Mouse (Mus musculus) left cerebral cortex, adult 9 months (tissue): ENCODE measurements around the gene Fkbp10.

Experiments
- DNase-seq, 2 experiments: peaks; one replicate each; pipeline ENCODE4 v3.0.0; 2022; ENCODE audit warnings: low spot score in 2 of 2

Fkbp10 gene

DNA sequence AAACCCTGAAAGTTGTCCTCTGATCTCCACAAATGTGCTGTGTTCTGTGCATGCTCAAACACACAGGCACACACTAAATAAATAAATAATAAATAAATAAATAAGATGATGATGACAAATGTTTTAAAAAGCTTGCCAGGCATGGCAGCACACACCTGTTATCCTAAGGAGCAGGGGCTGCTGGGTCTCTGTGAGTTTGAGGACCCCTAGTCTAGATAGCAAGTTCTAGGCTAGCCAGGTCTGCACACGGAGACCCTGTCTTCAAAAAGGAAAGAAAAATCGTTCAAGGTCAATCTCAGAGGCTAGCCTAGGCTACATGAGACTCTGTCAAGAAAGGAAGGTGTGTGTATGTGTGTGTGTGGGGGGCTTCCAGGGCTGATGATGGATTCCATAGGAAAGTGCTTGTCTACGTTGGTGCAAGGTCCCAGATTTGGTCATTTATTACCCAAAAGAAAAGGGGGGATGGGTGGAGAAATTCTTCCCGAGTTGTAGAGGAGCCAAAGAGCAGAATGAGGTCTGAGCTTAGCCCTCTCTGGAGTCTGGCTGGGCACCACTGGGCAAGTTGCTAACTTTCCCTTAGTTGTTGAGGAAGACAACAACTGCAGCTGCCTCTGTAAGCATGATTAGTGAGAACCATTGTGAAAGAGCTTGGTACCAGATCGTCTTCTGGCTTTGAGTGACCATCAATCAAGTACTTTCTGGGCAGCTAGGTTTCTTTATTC is 21.0 kb upstream of the Fkbp10 start:
- no peak for DNase-seq

DNA sequence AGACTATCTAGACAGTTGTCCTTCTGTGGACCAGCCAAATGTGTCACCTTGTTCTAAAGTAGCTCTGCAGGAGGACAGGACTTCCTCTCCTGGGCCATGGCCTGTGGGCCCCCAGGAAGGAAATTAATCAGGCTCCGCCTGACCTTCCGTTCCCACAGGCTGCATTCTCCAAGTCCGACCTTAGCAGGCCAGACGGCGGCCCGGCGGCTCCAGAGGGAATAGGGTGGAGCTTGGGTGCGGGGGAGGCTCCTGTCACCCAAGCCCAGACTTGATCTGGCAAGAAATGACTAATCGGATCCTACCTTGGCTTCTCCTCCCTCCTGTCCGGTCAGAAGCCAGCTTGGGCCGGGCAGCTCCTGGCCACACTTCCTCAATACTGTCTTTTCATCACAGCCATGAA is 20.3 kb upstream of the Fkbp10 start:
- no peak for DNase-seq

DNA sequence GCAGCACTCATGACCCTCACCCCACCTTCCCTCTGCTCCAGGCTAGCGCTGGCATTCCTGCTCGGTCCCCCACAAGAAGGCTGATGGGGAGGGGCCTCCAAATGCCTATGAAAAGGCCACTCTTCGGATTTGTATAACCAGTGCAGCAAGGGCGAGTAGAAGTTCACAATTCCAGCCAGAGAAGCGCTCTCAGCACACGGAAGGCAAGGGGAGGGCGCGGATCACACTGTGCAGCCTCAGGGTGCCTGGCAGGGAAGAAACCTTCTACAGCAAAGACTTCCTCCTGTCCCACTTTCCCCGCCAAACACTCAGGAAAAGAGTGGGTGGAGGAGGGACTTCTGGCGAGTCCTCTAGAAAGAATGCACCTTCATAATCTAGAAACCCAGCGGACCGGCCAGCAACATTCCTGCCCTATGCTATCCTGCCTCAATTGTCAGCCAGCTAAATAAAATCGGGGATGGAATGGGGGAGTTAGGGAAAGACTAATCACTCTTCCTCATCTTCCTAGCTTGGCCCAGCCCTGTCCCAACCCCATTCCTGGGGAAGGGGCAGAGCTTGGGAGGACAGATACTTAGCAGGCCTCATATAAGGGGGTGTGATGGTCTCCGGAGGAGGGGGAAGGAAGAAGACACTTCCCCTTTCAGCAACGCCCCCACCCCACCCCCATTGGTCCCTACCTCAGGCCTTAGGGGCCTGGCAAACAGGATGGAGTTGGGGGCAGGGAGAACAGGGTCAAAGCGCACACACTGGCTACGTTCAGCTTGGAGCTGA is 19.5 kb upstream of the Fkbp10 start:
- peak in 1 of 2 experiments; percentile 29 for DNase-seq

DNA sequence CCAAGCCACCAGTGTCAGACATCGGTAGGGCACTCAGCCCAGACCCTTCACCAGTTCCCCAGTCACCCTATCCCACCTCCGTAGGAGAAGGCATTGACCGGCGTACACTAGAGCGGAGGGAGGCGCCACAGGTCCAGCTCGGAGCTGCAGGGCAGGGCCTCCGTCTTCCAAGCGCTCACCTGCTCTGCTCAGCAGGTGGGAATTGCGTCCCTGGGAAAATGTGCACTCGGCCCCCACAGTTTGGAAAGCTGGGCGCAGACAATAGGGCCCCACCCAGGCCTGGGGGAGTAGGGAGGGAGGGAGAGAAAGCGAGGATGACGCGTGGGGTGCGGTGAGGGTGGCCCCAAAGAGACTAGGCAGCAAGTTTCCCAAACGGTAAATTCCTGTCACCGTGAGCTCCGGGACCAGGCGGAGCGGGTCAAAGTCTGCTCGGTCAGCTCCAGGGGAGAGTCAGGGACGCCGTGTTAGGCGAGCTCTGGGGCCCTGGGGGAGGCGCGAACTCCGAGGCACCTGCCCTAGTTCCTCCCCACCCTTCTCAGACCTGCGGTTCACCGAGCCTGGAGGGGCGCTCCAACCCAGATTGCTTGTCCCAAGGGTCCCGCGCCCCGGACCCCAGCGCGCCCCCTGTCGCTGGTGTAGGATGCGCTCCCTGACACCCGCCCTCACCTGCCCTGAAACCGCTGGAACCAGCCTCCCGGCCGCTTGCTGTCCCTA is 18.5 kb upstream of the Fkbp10 start:
- DNase-seq: no peak

DNA sequence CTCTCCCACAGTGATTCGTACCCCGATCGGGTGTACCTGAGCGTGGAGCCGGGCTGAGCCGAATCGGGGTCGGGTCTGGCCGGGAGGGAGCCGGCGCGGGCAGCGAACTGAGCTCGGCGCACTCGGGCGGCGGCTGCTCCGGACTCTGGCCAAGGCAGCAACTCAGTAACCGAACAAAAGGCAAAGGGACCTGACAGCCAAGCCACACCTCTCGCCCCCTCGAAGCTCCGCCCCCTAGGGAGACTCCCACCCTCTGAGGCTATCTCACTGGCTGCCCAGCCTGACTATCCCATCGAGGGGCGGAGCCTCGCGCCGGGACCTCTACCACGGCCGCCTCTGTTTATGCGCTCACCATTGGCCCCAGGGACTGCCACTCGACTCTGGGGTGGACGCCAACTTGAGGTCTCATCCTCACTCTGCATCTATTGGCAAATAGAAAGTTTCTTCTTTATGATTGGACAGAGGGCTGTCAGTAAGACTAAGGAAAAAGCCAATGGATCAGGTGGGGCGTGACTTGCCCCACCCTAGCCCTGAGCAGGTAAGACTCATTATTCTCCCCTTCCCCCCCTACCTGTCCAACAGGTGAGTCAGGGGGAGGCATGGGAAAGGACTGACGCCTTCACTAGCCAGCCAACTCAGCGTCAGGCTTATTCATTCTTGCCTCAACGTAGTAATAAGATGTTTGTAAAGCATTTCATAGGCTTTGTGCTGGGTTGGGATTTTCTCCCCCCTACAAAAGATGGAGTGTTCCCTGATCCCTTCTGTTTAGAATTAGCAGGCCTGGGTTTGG is 17.7 kb upstream of the Fkbp10 start, which contains the start of gene Jup:
Gene Jup, minus strand, starts transcription at position 164 of the 790 bp plus-strand sequence.
- peak; percentile 99 to 100 for DNase-seq

DNA sequence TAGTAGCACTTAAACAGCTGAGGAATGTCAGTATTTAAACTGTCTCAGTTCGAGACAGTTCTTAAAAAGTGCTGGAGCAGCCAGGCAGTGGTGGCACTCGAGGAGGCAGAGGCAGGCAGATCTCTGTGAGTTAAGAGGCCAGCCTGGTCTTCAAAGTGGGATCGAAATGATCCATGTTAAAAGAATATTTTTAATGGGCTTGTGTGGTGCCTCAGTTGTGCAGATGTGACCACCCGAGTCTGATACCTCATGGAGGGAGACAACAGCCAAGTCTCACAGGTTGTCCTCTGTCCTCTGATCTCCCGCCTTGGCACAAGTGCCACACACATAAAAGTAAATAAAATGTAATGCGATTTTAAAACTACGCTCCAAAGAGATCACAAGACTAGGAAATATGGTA is 17.0 kb upstream of the Fkbp10 start:
- DNase-seq: no peak

DNA sequence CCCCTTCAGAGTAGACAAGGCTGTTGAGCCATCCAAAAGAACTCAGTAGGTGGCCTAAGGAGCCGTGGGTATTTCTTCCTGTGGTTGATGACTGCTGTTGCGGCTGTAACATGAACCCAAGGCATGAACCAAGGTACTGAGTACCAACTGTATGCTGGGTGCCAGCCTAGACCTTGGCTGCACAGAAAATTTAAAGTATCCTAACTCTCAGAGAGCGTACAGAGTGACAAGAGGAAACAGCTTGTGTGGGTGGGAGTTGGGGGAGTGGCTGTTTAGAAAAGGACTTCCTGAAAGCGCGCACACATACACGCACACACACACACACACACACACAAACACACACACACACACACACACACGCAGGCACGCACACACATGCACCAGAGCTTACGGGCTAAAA is 16.2 kb upstream of the Fkbp10 start:
- DNase-seq: no peak

DNA sequence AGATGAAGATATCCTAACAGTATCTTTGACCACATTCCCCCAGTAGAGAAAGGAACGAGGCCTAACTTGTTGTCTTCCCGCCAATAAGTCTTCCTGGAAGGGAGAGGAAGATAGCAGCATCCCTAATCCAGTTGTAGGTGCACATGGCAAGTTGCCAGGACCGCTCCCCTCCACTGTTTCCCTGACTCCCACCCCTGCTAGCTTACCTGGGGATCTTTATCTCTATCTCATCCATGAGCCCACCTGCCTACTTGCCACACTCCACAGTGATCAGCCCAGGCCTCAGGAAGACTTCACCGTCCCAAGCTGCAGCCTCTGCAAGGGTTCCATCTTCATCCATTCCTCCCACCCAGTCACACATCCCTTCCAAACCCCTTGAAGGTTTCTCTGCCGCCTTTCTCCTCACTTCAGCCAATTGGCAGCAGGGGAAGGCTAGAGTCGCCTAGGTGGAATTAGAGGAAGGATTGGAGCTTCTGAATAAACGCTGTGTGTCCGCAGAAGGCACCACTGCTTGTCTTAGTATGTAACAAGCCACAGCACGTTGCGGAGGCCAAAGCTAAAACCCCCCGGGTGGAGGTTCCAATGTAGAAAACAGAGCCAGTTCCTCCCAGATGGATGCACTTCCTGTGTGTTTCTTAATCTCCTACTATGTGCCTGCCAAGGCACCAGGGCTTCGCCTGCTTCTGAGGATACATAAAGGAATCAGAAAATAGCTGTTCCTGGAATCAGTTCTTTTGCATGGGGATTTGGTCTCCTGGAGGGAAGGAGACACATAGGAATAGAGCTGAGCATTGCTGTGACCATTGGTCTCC is 15.6 kb upstream of the Fkbp10 start:
- no peak for DNase-seq

DNA sequence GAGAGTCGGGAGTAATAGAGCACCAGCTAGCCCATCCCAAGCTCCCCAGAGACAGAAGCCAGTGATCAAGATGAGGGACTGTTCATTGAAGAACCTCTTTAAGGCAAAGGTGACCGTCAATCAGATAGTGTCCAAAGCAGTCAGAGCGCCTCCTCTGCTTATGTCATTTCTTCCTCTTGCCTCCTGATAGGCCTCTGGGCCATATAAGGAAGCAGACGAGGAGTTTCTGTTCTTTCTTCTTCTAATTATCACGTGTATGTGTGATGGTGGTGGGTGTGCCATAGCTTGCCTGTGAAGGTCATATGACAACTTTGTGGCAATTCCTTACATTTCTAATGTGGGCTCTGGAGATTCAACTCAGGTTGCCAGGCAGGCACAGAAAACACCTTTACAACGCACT is 14.7 kb upstream of the Fkbp10 start:
- no peak for DNase-seq

DNA sequence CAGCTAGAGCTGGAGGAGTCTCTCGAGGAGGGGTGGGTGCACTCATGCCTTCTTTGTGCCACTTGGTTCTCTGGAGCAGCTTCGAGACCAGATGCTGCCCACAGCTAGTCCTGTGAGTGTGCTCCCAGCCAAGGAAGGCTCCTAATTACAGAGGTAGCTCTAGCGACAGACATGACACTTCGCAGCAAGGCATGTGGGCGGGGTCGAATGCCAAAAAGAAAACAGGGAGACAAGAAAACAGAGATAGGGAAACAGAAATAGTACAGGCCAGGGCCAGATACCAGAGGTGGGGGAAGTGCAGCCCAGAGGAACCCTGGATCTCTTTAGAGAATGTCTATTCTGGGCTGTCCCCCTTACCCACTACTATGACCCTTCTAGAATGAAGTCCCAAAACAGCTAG is 13.3 kb upstream of the Fkbp10 start:
- no peak for DNase-seq

DNA sequence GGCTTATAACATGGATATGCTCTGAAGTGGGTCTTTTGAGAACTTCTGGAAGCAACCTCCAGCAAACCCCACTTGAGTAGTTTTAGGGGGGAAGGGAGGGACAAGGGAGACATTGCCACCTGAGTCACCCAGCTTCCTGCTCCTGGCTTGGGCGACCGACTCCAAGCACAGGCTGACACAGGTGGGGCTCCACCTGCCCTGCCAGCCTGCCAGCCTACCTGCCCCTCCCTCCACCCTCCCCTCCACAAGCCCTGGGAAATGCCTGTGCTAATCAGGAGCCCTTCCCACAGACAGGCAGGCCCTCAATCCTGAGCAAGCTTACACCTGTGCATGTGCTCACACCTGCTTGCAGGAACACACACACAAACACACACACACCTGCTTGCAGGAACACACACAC is 12.8 kb upstream of the Fkbp10 start:
- DNase-seq: no peak

DNA sequence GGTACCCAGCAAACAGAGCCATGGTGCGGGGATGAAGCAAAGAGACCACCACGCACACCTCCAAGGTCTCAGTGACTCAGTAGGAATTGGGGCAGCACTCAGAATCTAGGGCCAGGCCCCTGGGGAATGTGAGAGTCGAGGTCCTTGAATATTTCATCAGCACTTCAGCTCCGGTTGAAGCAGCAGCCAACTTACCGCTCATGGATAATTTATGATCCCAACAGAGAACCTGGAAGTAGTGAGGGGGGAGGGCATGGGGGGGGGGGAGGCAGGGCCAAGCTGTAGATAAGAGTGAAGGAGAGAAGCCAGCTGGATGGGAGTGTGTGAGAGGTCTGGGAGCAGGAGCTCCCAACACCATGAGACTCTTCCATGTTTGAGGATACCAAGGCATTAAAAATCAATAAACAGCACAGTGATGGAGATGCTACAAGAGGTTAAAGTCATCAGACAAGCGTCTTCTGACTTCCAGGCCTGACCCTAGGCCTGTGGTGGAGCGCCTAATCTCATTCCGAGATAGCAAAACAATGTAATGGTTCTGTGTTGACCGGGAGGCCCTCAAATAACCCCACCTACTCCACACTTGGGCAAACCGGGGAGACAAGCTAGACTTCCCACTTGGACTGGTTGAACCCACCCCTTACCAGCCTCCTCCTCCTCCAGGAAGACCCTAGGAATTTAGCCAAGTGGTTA is 11.9 kb upstream of the Fkbp10 start:
- no peak for DNase-seq

DNA sequence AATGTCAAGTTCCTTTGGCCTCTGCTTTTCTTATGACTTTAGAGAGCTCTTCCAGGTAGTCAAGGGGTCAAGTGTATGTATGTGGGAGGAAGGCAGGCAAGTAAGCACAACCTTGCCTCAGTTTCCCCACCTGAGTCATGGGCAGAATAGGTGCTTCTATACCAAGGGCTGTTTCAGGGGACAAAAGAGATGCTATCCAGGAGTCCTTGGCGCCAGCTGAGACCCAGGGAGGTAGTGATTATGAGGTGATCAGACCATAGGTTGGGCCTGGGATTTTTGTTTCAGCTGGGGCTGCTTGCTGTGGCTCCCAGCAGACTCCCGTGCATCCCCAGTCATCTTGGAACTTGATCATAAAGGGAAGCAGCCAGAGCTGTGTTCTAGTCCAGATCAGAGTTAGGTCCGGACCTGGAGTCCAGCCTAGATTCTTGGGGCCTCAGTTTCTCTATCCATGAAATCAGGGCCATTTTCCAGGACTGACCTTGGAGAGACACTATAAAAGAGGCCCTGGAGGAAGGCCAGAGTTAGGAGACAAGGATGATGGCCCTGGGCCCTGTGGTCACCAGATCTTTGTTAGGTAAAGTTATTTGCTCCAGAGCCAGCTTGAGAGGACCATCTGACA is 10.9 kb upstream of the Fkbp10 start:
- DNase-seq: no peak

DNA sequence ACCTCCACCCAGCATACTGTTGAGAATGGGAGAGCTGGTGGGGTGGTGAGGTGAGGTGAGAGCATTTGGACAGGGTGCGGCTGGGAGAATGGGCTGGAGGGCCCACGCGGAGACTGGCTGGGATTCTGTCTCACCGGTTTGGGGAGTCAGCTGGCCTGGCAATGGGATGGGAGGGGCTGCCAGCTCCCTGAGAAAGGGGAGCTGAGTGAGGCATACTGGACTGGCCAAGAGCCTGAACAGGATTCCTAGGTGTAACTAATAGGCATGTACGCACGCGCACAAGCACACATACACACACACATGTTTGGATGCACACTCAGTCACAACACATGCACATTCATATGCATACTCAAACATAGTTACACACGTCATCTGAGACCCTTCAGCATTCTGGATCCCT is 9.2 kb upstream of the Fkbp10 start:
- DNase-seq: no peak

DNA sequence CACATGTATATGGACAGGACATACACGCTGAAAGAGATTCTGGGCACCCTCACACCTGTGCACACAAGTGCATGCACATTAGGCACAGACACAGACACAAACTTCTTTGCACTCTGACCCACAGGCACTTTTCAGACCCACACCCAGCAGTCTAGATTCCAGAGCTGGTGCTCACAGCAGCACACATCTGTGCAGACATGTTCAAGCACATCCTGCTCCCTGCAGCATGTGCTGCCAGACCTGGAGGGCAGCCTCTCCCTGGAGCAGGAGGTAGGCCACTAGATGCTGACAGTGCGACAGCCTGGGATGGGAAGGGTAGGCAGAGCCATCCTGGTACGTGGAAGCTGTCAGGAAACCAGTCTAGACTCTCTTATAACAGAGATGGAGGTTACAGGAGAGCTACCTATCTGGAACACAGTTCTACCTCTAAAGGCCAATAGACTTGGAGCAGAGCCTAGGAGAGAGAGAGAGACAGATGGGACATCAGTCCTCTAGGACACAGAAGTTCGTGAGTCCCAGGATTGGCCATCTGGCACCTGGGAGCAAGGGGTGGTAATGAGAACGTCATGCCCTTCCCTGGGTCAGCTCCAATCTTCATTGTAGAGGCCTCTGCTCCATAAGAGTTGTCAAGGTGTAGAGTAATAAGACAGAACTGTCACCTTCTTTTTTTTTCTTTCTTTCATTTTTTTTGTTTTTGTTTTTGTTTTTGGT is 8.3 kb upstream of the Fkbp10 start:
- DNase-seq: no peak

DNA sequence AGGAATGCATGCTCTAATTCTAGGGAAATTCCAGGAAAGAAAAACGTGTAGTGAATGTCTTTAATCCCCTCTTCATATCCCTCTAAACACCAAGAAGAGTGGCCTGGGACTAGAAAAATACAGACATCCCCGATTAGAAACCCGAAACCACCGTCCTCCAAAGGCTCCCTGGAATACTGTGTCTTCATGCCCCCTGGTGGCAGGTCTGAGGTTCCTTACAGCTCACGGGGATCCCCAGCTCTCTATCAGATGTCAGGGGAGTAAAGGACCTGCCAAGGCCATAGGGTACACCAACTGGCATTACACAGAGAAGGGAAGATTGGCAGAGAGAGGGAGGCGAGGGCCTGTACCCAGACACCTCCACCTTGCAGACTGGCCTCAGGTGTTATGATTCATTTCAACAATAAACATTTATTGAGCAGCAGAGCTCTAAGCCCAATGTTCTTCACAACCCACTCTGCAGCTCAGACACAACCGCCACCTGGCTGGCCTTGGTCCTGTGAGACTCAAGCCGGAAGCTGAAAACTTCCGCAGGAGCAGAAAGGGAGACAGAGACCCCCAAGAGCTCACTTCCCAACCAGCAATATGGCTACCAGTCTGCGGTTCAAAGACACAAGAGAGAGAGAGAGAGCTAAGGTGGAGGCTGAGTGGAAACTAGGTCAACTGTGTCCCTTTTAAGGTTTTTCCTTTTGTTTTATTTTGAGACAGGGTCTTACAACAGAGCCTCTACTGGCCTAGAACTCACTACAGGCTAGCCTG is 7.2 kb upstream of the Fkbp10 start:
- DNase-seq: peak in 1 of 2 experiments; percentile 74

DNA sequence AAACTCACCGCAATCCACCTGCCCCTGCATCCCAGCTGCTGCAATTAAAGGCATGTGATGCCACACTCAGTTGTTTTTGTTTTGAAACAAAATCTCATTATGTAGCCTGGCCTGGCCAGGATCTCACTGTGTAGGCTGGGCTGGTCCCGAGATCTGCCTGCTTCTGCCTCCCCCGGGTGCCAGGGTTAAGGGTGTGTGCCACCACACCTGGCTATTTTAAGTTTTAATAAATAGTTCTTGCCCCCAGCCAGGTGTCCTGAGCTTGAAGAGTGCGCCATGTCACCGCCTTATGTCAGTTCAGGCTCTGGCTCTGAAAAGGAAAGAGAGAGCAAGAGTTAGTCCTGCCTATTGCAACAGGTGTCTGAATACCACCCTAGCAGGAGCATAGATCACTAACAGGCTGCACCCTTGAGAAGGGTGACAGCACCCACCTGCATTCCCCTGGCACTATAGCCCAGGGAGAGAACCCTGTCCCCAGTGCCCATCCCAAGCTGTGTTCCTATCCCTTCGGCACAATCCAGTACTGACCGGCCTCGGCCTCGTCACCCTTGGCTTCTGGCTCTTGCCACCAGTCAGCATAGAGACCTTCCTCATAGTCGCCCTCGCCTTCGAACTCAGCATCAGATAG is 6.5 kb upstream of the Fkbp10 start:
- no peak for DNase-seq

DNA sequence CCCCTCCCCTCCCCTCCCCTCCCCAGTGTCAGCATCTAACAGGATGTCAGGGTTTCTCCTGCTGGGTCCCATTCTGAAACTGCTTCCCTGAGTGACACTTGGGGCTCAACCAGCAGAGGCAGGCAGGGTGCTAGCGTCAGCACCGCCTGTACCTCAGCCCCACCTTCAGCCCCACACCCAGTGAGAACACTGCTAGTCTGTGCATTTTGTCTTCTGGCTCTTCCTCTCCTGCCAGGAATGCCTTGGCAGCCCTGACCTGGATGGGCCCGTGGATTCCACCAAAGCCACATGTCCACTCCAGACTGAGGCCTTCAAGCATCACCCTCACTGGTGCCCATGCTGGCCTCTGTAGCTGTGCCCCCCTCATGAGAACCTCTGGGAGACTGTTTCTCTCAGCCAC is 5.8 kb upstream of the Fkbp10 start:
- DNase-seq: no peak
